Mouse (Mus musculus): ENCODE measurements around the gene Ildr1. TPM values are rescaled to one million over a fixed set of nuclear protein-coding genes. Genes with fewer than 3 reads are reported as not detected.

Ildr1 gene
- total and polyA plus RNA-seq, 2 experiments from 2014 or later: 4.4 TPM; not detected in 1

DNA sequence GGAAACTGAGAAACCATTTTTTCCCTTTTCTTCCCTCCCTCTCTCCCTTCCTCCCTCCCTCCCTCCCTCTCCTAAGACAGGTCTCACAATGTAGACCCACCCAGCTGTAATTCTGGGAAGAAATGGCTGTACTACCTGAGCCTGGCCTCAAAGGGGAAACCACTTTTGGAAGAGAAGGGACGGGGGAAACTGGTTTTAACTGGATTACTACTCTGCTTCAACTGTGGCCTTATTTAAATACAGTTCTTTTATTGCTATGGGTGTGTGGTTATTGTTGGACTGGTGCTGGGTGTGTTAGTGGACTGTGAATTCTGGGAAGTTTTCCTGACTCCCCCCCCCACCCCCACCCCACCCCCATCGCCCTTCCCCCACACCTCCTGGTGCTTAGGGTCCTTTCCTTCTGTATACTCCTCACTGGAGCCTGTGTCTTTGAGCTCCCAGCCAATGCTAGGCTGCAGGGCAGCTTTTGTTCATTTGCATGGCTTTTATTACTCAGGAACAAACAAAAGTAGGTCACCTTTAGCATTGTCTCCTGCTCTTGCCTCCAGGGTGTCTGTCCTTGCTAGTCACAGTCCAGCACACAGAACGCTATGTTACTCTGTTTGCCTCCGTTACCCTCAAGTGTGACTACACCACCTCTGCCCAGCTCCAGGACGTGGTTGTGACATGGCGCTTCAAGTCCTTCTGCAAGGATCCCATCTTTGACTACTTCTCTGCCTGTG lies 14.1 kb downstream of the Ildr1 start:
- Histone ChIP-seq H3K9ac (replicated peaks; ENCODE audit: low read depth, low read length) (no peak overlapping the region), H3K9me3 (replicated peaks; ENCODE audit: control insufficient read depth, low read length) (no peaks in the 10 kb centered on the region), H3K27ac (ENCODE audit: low read depth) (no peak overlapping the region), H3K4me3 (ENCODE audit: low read depth, low read length) (no peak overlapping the region), H3K4me1 (ENCODE audit: control insufficient read depth, insufficient read depth) (no peaks in the 10 kb centered on the region), H3K4me2 (ENCODE audit: low read depth, low read length) (no peak overlapping the region), H3K36me3 (replicated peaks; ENCODE audit: control insufficient read depth, insufficient read depth, low read length) (no peaks in the 10 kb centered on the region), H3K27me3 (ENCODE audit: control insufficient read depth, insufficient read depth, low read length) (no peaks in the 10 kb centered on the region)
- ATAC-seq (ENCODE audit: insufficient read depth, low read depth) (no peak), DNase-seq (ENCODE audit: low spot score) (no peak)
- 68% methylated on average over 6 of the region's 6 CpGs for WGBS
- TF ChIP-seq CTCF (IDR thresholded peaks at IDR 0.05; ENCODE audit: low read depth) (no peak), EP300 (IDR thresholded peaks at IDR 0.05; ENCODE audit: low read depth) (no peak)

DNA sequence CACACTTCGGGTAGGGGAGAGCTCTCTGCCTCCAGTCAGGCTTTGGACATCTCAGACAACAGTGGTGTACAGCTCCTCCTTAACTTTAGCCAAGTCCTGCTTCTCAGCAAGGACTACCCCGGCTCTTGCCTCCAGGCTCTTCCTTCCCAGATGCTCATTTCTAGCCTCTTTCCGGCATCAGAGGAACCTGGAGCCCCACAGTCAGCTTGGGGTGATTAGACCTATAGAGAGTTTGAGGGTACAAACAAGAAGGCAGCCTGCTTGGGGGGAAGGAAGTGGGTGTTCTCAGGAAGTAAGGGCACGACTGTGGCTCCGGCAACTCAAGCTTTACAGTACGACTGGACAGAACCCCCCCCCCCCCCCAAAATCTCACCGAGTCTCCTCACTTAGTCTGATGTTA lies 15.0 kb downstream of the Ildr1 start:
- Histone ChIP-seq H3K4me1 (ENCODE audit: control insufficient read depth, insufficient read depth) (no peaks in the 10 kb centered on the region), H3K9ac (replicated peaks; ENCODE audit: low read depth, low read length) (no peak overlapping the region), H3K9me3 (replicated peaks; ENCODE audit: control insufficient read depth, low read length) (no peaks in the 10 kb centered on the region), H3K4me2 (ENCODE audit: low read depth, low read length) (no peak overlapping the region), H3K36me3 (replicated peaks; ENCODE audit: control insufficient read depth, insufficient read depth, low read length) (no peaks in the 10 kb centered on the region), H3K4me3 (ENCODE audit: low read depth, low read length) (no peak overlapping the region), H3K27me3 (ENCODE audit: control insufficient read depth, insufficient read depth, low read length) (no peaks in the 10 kb centered on the region), H3K27ac (ENCODE audit: low read depth) (no peak overlapping the region)
- DNase-seq (ENCODE audit: low spot score): no peak
- 59% methylated on average over 7 of the region's 7 CpGs for WGBS
- ATAC-seq (ENCODE audit: insufficient read depth, low read depth): no peak
- no peak for TF ChIP-seq EP300 (IDR thresholded peaks at IDR 0.05; ENCODE audit: low read depth)
- no peak for TF ChIP-seq CTCF (IDR thresholded peaks at IDR 0.05; ENCODE audit: low read depth)

DNA sequence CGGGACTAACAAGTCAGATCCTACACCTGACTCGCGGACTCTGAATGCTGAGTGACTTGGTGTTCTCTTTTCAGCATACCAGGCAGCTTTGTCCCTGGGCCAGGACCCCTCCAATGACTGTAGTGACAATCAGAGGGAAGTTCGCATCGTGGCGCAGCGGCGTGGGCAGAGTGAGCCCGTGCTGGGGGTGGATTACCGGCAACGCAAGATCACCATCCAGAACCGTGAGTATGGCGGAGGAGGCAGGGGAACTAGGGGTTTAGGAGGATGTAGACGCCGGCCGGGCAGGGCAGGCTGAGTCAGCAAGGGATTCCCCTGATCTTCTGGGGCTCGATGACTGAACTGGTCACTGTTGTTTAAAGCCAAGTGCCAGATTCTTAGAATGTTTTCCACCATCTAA lies 15.6 kb downstream of the Ildr1 start:
- DNase-seq (ENCODE audit: low spot score) (no peak), ATAC-seq (ENCODE audit: insufficient read depth, low read depth) (no peak)
- WGBS: 82% methylated on average over 17 of the region's 17 CpGs

DNA sequence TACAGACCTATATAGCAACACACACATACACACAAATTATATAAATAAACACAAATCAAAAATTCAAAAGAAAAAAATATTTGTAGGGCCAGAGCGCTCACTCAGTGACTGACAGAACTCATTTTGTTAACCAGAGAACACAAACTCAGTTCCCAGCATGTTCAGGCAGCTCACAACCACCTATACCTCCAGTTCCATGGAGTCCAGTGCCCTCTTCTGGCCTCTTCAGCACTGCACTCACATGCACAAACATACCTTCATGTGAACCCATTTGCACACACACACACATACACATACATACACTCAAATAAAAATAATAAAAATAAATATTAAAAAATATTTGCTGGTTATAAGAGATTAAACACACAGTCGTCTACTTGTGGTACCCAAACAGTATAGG lies 17.0 kb downstream of the Ildr1 start:
- TF ChIP-seq CTCF (IDR thresholded peaks at IDR 0.05; ENCODE audit: low read depth): no peak
- TF ChIP-seq EP300 (IDR thresholded peaks at IDR 0.05; ENCODE audit: low read depth): no peak
- Histone ChIP-seq H3K4me3 (ENCODE audit: low read depth, low read length) (no peak overlapping the region), H3K36me3 (replicated peaks; ENCODE audit: control insufficient read depth, insufficient read depth, low read length) (no peaks in the 10 kb centered on the region), H3K4me1 (ENCODE audit: control insufficient read depth, insufficient read depth) (no peaks in the 10 kb centered on the region), H3K27me3 (ENCODE audit: control insufficient read depth, insufficient read depth, low read length) (no peaks in the 10 kb centered on the region), H3K4me2 (ENCODE audit: low read depth, low read length) (no peak overlapping the region), H3K9me3 (replicated peaks; ENCODE audit: control insufficient read depth, low read length) (no peaks in the 10 kb centered on the region), H3K27ac (ENCODE audit: low read depth) (no peak overlapping the region), H3K9ac (replicated peaks; ENCODE audit: low read depth, low read length) (no peak overlapping the region)
- no peak for ATAC-seq (ENCODE audit: insufficient read depth, low read depth)
- DNase-seq (ENCODE audit: low spot score): no peak
- 80% methylated on average over 2 of the region's 2 CpGs for WGBS

More for the DNA sequence above, 15.6 kb downstream of the Ildr1 start:
- H3K9ac ChIP-seq (replicated peaks; ENCODE audit: low read depth, low read length): no peak overlapping the region
- no peak overlapping the region for H3K4me3 ChIP-seq (ENCODE audit: low read depth, low read length)
- H3K36me3 ChIP-seq (replicated peaks; ENCODE audit: control insufficient read depth, insufficient read depth, low read length): no peaks in the 10 kb centered on the region
- no peaks in the 10 kb centered on the region for H3K9me3 ChIP-seq (replicated peaks; ENCODE audit: control insufficient read depth, low read length)
- no peak overlapping the region for H3K4me2 ChIP-seq (ENCODE audit: low read depth, low read length)
- TF ChIP-seq EP300 (IDR thresholded peaks at IDR 0.05; ENCODE audit: low read depth) (no peak), CTCF (IDR thresholded peaks at IDR 0.05; ENCODE audit: low read depth) (no peak)
- no peaks in the 10 kb centered on the region for H3K4me1 ChIP-seq (ENCODE audit: control insufficient read depth, insufficient read depth)
- no peak overlapping the region for H3K27ac ChIP-seq (ENCODE audit: low read depth)
- H3K27me3 ChIP-seq (ENCODE audit: control insufficient read depth, insufficient read depth, low read length): no peaks in the 10 kb centered on the region

DNA sequence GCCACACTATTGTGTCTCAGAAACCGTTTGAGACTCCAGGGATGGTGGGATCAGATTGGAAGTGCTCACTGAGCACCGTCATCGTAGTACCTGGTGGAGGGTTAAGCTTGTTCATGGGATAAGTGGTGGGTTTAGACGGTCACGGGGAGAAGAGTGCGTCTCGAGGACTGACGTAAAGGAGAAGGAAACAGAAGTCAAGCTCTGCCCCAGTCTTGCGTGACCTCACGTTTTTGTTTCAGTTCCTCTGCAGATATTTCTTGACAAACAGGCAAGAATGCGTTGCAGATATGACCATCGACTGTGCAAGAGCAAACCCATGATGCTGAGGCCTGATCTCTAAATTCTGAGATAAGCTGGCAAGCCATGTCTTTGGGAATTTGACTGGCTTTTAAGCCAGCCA lies 18.0 kb downstream of the Ildr1 start:
- no peaks in the 10 kb centered on the region for H3K9me3 ChIP-seq (replicated peaks; ENCODE audit: control insufficient read depth, low read length)
- H3K4me1 ChIP-seq (ENCODE audit: control insufficient read depth, insufficient read depth): no peaks in the 10 kb centered on the region
- DNase-seq (ENCODE audit: low spot score) (peak; percentile 5), ATAC-seq (ENCODE audit: insufficient read depth, low read depth) (no peak)
- no peak overlapping the region for H3K27ac ChIP-seq (ENCODE audit: low read depth)
- H3K4me3 ChIP-seq (ENCODE audit: low read depth, low read length): no peak overlapping the region
- no peak overlapping the region for H3K4me2 ChIP-seq (ENCODE audit: low read depth, low read length)
- 70% methylated on average over 12 of the region's 12 CpGs for WGBS
- no peak for TF ChIP-seq CTCF (IDR thresholded peaks at IDR 0.05; ENCODE audit: low read depth)
- TF ChIP-seq EP300 (IDR thresholded peaks at IDR 0.05; ENCODE audit: low read depth): no peak
- H3K36me3 ChIP-seq (replicated peaks; ENCODE audit: control insufficient read depth, insufficient read depth, low read length): no peaks in the 10 kb centered on the region
- H3K27me3 ChIP-seq (ENCODE audit: control insufficient read depth, insufficient read depth, low read length): no peaks in the 10 kb centered on the region
- no peak overlapping the region for H3K9ac ChIP-seq (replicated peaks; ENCODE audit: low read depth, low read length)

DNA sequence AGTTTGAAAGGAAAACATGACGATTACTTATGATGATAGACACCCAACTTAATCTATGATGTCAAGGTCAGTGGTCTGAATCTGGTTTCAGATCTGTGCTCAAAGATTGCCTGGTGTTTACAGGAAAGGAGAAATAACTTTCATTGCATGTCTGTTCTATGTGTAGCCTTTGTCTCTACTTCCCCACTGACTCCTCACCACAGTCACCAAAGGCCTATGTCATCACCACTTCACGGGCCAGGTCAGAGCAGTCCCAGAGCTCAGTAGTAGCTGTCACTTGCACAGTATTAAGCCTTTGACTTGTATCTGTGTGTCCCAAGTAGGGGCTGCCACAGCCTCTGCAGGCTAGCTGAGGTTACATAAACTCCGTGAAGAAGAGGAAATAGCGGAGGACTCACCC lies 23.7 kb downstream of the Ildr1 start:
- Histone ChIP-seq H3K27me3 (ENCODE audit: control insufficient read depth, insufficient read depth, low read length) (peaks cover 8% of the 10 kb centered on the region; the same call in 1 of the 2 replicates), H3K27ac (ENCODE audit: low read depth) (no peak overlapping the region), H3K9ac (replicated peaks; ENCODE audit: low read depth, low read length) (no peak overlapping the region), H3K9me3 (replicated peaks; ENCODE audit: control insufficient read depth, low read length) (no peaks in the 10 kb centered on the region), H3K4me3 (ENCODE audit: low read depth, low read length) (no peak overlapping the region), H3K4me2 (ENCODE audit: low read depth, low read length) (no peak overlapping the region), H3K4me1 (ENCODE audit: control insufficient read depth, insufficient read depth) (no peaks in the 10 kb centered on the region), H3K36me3 (replicated peaks; ENCODE audit: control insufficient read depth, insufficient read depth, low read length) (no peaks in the 10 kb centered on the region)
- WGBS: 71% methylated on average over 4 of the region's 4 CpGs
- DNase-seq (ENCODE audit: low spot score) (no peak), ATAC-seq (ENCODE audit: insufficient read depth, low read depth) (no peak)
- TF ChIP-seq EP300 (IDR thresholded peaks at IDR 0.05; ENCODE audit: low read depth): no peak
- TF ChIP-seq CTCF (IDR thresholded peaks at IDR 0.05; ENCODE audit: low read depth): no peak
